Mouse (Mus musculus) testis, adult 2 months (tissue): ENCODE results near the gene Axin2.

Experiments
- CTCF ChIP-seq: fragments of 200-500 bp; IDR thresholded peaks from 2 replicates; pipeline ENCODE4 v1.5.1; 2012; ENCODE audit warnings: low read depth, mild to moderate bottlenecking, inconsistent platforms, low read length, moderate library complexity; ENCODE audit not compliant: control insufficient read depth, insufficient read depth, insufficient replicate concordance
- POLR2A ChIP-seq: fragments of 200-500 bp; IDR thresholded peaks from 2 replicates; pipeline ENCODE4 v1.6.1; 2012; ENCODE audit warnings: low read depth, mild to moderate bottlenecking, inconsistent platforms, low read length, moderate library complexity; ENCODE audit not compliant: control insufficient read depth

GRCm38 (mm10) chr11:108929700-108930099 lies 9.6 kb downstream of the Axin2 start:
- TF ChIP-seq CTCF (no peak), POLR2A (no peak)
